Mouse (Mus musculus) urinary bladder, postnatal 10 days (tissue): ENCODE results near the gene Mdfi.

Source experiments
- DNase-seq: peaks from one replicate; pipeline ENCODE4 v3.0.0; 2022; ENCODE audit warnings: low spot score

Gene Mdfi

DNA sequence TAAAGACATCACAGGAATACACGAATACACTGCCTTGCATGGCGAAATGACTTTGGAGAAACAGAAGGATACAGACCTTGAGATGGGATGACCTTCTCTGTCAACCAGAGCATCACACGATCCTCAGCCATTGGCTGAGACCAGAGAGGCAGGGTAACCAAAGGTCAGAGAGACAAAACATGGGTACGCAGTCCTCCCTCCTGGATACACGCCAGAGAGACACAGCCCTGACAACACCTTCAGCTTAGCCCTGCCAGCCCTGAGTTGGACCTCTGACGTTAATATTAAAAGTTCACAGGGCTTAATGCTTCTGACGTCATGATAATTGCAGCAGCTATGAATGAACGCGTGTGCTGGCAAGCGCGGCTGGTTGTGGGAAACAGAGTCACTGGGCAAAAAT is 11.1 kb upstream of the Mdfi start:
- no peak for DNase-seq

GRCm38 (mm10) chr17:47843465-47843864 is 9.0 kb upstream of the Mdfi start:
- no peak for DNase-seq

- no peak for DNase-seq
Measured at GRCm38 (mm10) chr17:47841931-47842623, 7.6 kb upstream of the Mdfi start.

DNA sequence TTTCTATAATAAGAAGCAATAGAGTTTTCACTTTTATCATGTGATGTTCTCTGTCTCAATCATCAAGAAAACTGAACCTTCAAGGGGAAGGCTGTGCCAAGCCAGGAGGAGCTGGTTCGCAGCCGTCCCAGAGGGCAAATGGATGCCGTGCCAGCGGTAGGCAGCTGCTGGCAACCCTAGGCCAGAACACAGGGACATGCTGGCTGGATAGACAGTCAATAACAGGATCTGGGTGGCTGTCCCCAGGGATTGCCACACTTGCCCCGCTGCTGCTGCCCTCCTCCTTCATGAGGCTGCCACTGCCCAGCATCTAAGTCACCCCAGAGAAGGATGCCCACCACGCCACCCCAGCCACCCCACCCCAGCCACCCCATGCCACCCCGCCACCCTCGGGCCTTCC is 7.0 kb upstream of the Mdfi start:
- DNase-seq = no peak

DNA sequence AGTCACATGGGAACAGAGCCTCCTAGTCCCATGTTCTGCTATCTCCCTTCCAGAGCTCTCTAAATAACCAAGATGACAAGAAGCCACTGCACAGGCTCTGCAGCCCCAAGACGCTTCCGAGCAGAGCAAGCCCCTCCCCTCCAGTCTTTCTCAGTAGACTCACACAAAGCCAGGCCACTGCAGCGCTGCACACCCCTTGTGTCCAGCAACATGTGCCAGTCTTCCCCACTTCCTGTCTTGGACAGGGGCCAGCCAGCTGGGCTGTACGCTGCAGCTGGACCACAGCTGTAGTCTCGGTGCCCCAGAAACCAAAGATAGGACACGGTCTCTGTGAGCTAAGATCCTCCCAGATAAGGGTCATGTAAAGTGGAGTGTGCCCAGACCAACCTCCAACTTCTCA is 3.3 kb upstream of the Mdfi start:
- DNase-seq = no peak

- no peak for DNase-seq
Measured at GRCm38 (mm10) chr17:47833628-47834481, 636 bp downstream of the Mdfi start.

DNA sequence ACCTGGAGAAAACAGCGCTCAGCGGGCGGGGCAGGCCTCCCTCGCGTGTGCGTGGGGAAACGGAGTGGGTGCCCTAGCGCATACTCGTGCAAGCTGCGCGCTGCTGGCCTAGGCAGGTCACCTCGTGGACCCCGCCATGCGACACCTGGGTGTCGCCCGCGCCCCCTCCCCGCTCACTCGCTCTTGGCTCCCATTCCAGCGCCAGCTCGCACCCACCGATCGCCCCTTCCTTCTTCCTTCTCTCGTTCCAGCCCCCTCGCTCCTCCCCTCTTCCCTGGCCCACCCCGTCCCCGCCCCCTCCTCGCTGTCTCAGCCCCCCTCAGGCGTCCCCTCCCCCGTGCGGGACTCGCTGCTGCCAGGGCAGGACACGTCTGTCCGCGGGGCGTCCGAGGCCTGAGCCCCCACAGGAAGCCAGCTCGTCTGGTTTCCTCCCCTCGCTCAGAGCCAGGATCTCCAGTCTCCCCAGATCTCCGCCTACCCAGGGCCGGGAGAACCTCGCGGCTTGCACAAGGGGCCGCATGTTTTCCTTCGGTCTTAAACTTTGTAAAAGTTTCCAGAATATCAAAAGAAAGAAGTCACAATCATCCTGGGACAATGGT is 1.4 kb downstream of the Mdfi start:
- no peak for DNase-seq

DNA sequence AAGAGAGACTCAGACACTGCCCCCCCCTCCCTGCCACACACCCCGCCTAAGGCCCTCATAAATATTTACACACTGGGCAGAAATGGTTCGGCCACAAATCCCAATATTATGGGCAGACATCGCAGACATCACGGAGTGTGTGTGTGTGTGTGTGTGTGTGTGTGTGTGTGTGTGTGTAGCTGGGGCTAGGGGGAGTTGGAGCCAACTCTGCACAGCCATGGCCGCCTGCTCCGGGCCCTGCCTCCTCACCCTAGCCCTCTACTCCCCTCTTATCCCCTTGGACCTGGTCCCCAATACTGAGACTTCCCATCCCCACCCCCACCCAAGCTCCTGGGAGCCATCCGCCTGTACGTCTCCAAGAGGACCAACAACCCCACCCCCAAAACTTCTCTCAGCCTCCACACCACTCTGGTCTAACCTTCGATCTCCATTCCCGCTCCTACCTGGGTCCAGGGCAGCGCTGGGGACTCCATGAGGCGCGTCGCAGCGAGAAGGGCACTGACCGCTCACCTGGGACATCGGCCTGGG is 1.9 kb downstream of the Mdfi start:
- no peak for DNase-seq

- no peak for DNase-seq
Measured at GRCm38 (mm10) chr17:47831772-47832171, 2.7 kb downstream of the Mdfi start.

- DNase-seq = no peak
Measured at GRCm38 (mm10) chr17:47831161-47831560, 3.3 kb downstream of the Mdfi start.

DNA sequence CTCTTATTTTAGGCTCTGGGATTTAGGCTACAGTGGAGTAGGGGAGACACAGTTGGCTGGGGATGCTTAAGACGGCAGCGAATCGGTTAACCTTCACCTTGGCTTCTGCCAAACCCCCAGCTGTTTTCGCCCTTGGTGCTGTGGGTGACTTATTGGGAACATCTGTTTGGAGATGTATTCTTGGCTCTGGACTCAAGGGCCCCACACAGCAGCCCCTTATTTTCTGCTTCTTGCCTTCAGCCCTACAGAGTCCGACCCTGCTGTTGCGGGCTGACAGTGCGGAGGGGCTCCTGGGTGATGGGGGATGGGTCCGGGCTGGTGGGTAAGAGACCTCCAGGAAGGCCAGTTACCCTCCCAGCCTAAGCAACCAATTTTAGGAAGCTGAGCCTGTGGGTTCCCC is 13.2 kb downstream of the Mdfi start:
- DNase-seq = no peak

DNA sequence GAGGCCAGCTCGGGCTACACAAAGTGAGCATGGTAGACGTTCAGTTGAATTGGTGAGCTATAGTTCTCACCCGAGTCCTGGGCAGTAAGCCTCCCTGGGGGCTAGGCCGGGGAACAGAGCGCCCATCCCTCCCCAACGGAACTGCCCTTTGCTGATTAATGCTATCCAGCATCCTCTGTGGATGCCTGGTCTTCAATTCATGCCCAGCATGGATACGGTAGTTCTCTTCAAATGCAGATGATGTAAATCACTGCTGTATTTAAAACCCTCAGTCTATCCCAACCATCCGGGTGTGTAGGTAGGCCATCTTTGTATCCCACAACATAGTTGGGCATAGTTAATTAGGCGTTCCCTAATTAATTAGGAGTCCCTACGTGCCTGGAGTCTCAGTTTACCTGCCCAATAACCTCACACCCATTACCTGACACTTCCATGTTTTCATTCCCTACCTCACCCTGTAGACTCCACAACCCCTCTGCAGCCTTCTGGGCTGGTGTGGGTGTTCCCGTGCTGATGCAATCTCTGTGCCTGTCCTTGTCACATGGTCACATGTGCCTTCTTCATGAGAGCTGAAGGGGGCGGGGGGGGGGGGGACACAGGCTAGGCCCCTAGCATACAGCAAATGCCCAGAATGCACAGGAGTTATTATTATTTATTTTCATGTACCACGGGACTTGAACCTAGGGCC is 16.3 kb downstream of the Mdfi start:
- DNase-seq = no peak

GRCm38 (mm10) chr17:47815446-47815845 is 19.0 kb downstream of the Mdfi start:
- DNase-seq = no peak

- DNase-seq = no peak
Measured at GRCm38 (mm10) chr17:47814496-47814895, 20.0 kb downstream of the Mdfi start.

DNA sequence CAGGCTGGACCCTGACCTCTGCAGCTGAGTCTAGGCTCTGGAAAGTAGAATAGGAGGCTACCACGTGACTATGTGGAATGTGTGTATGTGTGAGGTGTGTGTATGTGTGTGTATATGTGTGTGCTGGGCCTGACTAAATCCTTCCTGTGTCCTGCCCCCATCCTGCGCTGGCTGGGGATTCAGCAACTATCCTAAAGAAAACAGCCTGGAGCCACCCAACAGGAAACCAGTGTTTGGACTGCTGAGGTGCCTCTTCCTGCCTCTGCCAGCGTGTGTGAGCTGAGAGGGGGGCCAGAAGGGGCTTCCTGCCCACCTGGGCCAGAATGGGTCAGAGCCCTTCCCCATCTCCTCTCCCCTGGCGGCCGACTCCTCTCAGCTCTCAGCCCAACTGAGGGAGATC is 20.9 kb downstream of the Mdfi start:
- DNase-seq = no peak

DNA sequence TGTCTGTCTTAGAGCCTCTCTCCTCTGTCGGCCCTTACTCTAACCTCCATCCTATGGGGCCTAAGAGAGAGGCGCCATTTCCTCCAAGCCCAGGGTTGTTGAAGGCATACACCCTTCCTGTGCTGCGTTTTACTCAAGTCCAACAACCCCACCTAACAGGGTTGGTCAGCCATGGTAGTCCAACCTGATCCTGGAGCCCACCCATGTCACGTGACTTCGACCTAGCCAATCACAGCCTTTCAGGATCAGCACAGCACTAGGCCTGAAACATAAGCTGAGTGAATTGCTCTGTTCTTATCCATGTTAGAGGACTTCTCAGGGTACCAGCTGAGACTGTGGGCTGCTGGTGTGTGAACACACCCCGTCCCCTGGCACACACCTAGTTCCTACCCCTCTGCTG is 22.3 kb downstream of the Mdfi start:
- DNase-seq = no peak

DNA sequence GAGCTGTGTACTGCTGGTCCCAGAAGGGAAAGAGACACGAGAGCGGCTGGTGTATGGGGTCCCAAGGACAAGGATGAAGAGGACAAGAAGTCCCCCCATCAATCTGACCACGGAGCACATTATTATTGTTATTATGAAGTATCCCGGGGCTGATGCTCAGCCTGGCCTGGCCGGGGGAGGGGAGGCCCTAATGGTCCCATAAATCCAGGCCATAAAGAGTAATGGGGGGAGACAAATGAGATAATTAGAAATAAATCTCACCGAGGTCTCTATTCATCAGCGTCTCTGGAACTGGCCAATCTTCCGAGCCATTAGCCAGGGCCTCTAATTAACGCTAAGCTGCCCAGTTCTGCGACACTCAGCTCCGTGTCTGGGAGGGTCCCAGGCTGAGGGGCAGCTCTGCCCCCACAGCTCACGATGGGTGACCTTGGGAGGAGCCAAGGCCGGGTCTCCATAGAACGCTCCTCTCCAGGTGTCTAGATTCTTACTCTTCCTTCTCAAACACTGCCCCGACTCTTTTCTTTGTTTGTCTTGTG is 23.2 kb downstream of the Mdfi start:
- no peak for DNase-seq

DNA sequence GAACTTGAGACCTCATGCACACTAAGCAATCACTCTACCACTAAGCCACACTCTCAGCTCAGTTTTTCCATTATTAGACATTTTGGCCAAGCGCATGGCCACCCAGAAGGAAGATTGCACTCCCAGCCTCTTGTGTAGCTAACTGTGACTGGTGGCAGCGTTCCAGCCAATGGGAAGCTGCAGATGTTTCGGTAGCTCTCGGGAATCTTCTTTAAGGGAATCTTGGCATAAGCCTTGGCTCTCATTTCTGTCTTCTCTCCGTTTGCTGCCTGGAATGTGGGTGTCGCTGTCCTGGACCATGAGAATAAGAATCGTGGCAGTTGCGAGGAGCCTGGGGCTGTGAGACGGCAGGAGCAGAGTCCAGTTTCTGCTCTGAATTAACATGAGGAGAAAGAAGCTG is 28.3 kb downstream of the Mdfi start:
- no peak for DNase-seq

- no peak for DNase-seq
Measured at GRCm38 (mm10) chr17:47805047-47805835, 29.2 kb downstream of the Mdfi start.

DNA sequence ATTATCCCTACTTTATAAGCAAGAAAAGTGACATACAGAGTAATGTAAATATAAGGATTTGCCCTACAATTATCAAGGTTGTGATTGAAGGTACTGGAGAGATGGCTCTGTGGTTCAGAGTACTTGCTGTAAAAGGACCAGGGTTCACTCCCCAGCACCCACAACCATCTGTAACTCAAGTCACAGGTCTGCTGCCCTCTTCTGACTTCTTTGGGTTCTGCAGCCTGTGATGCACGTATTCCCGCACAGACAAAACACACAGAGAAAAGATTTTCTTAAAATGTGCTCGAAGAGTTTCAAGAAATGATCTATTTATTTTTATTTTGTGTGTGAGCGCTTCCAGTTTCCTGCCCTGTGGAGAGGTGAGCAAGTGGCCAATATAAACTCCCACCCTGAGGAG is 30.8 kb downstream of the Mdfi start:
- no peak for DNase-seq

DNA sequence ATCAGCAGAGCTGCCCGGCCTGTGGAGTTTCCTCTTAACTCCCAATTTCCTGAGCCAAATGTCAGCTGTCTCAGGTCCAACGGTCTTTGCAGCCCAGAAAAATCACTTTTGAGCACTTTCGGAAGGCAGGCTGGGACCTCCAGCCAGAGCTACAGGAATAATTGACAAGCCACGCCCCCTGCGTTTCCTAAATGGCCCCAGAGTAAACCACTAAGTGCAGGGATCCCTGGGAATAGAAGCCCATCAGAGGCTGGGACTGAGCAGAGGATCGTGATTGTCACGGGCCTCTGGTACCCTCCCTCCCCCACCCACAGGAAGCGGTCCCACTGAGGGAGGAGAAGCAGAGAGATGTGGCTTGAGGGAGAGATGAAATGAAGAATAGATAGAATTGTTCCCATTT is 31.7 kb downstream of the Mdfi start:
- no peak for DNase-seq
